Mouse (Mus musculus) left cerebral cortex, adult 11 months (tissue): ENCODE results near the gene Trpm6.
A peak's percentile ranks its signal among the peaks of the same experiment; 100 is the strongest.
"Not testable (repeated sequence)": the region's sequence is repeated elsewhere in the genome, so short reads cannot be mapped to it uniquely, and the experiment has no call there.

Experiments
- DNase-seq: peaks from one replicate; pipeline ENCODE4 v3.0.0; 2022; ENCODE audit warnings: low spot score

The Trpm6 gene

DNA sequence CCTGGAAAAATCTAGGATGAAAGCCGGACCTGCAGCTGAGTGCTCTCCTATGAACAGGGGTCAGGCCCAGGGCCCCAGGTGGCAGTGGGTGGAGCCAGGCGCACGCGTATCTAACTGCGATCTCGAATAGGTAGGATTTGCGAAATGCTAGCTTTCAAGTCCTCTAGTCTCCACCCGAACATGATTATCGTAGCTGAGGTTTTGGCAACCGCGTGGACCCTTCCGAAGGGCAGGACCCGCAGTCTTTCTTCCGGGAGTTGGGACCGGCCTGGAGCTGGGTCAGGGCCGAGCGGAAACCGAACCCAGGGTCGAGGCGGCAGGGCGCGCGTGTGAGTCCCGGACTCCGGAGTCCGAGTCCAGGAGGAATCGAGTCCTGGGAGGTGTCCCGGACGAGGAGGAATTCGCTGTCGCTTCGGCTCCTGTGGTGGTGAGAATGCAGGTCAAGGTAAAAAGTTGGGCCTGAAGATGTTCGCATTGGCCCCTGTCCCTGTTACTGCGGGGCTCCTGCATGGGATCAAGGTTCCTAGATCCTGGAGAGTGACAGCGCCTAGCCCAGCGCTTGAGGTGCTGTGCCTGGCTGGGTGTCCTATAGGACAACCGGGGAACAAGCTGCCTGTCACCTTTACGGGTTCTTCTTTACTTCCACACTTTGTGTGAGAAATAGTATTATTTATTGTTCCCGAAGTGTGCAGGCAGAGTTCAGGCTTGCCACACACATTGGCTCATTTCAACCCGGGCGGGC, at the start of gene Trpm6:
Gene Trpm6, plus strand, starts transcription at position 386 of the 742 bp plus-strand sequence.
- no peak for DNase-seq

DNA sequence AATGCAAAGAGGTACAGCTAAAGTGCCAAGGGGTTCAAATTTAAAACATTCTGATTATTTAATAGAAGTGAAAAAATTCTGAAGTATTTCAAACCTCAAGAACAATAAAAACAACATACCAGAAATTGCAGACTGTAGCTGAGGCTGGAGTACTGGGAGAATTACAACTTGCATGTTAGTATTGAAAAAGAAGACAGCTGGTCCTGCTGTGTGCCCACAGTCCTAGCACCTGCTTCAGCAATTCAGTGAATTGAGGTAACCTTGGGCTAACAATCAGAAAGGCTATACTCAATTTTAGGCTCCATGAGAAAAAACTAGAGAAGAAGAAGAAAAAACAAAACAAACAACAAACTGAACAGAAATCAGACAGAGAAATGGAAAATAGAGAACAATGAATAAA, 41.7 kb upstream of the Trpm6 start:
- no peak for DNase-seq

DNA sequence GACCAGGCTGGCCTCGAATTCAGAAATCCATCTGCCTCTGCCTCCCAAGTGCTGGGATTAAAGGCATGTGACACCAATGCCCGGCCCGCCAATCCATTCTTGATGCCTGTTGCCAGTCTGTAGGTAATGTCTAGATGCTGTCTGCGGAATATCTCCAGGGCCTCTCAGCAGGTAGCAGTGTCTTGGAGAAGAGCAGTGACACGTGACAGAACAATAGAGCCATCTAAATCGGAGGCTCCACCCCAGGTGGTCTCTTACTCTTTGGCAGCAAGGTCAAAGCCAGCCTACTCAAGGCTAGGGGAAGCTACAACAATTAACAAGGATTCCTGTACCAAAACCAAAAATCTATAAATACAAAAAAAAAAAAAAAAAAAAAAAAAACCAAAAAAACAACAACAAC, 38.9 kb upstream of the Trpm6 start:
- no peak for DNase-seq

DNA sequence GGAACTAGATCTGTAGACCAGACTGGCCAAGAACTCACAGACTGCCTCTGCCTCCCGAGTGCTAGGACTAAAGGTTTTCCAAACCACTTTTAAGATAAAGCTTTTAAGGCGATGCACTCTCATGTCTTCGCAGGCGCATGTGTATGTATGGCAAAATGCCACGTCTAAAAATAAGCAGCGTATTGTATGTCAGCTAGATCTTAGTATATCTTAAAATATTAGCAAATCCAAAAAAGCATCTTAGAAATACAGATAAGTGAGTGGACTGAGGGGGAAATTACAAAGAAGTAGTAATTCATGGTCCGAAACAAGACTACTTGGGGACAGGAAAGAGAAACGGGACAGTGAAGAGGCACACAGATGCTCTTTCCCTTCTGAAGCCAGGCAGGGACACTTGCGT, 38.2 kb upstream of the Trpm6 start:
- no peak for DNase-seq

DNA sequence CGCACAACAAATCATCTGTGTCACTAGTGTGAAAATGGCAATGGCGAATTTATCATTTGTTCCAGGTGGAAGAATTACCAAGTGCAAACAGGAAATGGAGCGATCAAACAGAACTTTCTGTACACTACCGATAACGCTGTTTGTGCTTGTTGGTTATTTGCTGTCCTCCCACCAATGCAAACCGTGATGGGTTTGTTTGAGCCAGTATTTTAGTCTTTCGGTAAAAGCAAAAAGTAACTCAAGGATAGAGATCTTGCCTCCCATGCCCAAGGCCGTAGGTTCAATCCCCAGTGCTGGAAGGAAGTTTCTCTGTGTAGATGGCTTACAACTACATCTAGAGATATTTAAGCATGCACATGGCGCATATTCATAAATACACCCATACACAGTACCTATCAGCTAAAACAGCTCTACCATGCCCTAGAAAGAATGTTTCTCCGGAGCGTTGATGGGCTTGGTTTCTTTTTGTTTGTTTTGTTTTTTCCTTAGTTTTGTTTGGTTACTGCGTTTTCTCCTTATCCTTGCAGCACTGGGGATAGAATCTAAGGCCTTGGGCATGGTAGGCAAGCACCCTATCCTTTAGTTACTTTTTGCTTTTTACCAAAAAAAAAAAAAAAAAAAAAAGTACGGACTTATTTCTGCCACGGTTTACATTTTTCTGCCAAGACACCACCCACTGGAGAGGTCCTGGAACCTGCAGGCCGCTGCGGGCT, 37.5 kb upstream of the Trpm6 start:
- no peak for DNase-seq

DNA sequence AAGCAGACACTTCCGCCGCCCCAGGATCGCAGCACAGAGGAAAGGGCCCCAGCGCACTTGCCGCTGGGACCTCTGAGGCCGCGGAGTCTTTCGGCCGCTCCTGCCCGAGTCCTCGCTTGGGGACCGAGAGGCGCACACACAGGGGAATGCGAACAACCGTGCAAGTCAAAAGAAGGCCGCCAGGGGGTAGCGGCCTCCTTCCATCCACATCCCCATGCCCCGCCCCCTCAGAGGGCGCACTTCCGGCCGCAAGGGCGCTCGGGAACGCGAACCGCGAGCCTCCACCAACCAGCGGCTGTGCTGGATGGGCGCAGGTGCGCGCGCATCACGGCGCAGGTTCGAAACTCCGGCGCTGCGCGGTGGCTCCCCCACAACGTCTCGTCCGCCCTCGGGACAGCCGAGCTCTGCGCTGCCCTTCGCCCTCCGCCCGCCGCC, 36.9 kb upstream of the Trpm6 start, which contains the start of gene D030056L22Rik:
Gene D030056L22Rik, plus strand, starts transcription at position 328 of the 435 bp plus-strand sequence.
- peak; percentile 94 for DNase-seq

DNA sequence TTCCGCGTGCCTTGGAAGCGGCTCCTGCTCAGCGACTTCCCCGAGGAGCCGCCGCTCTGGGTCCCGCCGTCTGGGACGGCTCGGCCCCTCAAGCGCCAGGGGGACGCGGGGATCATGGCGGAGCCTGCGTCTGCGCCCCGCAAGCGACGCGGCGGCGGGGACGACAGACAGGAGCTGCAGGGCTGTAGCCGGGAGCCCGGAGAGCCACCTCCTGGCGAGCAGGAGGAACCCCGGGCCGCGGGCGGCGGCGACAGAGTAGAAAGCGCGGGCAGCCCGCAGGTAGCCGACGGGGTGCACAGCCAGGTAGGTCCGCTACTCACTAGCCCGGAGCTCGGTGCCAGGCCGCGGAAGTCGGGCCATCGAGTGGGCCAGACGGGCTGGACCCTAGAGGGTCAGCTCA, 36.4 kb upstream of the Trpm6 start:
- not testable (repeated sequence) for DNase-seq

DNA sequence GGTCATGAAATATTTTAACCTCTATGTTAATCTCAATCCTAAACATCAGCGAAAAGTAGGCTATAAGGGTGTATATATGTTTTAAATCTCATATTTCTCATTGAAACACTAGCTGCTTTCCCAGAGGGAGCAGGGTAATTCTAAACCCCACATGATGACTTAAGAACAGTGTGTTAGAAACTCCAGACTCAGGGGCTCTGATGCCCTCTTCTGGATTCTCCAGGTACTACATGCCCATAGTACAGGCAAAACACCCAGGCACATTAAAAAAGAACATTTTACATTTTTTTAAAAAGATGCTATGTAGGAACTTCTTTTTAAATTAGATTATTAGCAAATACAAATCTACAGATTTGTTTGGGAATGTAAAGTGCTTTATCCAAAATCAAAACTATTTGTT, 33.4 kb upstream of the Trpm6 start:
- peak; percentile 57 for DNase-seq

DNA sequence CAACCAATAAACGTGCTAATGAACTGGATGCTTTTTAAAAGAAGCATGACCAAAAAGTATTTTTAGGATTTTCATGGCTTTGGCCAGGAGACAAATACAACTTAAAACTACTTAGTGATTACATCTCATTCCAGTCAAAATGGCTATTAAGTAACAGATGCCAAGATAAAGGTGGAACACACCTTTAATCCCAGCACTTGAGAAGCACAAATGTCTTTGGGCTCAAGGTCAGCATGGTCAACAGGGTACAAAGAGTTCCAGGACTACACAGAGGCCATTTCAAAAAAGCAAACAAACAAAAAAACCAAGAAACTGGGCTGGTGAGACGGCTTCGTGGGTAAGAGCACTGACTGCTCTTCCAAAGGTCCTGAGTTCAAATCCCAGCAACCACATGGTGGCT, 29.4 kb upstream of the Trpm6 start:
- no peak for DNase-seq

DNA sequence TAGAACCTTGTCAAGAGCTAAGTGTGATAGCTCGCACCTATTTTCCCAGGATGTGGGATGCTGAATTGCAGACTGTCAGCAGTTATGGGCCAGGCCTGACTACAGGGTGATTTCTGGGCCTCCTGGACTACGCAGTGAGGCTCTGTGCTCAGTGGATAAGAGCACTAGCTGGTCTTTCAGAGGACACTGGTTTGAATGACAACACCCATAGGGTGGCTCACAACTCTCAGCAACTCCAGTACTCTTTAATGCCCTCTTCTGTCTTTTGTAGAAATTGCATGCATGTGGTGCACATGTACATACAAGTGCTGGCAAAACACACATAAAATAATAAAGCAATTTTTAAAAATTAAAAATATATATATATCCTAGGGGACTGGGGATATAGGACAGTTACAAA, 24.6 kb upstream of the Trpm6 start:
- no peak for DNase-seq

DNA sequence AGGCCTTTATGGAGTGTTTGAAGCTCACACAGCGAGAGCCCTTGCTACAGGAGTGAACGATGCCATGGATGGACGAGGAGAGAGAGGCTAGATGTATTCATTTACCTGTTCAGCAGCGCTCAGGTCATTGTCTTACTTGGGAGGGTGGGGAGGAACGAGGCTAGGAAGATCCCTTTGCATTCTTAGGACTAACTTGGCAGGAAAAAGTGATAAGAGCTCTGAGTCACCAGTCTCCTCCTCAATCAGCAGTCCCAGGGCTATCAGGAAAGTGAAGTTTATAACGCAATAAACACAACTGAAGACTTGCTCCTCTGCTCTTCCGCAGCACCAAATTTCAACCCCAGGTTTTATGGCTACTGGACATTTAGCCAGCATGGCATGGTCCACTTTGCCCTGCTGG, 19.5 kb upstream of the Trpm6 start:
- DNase-seq: no peak

DNA sequence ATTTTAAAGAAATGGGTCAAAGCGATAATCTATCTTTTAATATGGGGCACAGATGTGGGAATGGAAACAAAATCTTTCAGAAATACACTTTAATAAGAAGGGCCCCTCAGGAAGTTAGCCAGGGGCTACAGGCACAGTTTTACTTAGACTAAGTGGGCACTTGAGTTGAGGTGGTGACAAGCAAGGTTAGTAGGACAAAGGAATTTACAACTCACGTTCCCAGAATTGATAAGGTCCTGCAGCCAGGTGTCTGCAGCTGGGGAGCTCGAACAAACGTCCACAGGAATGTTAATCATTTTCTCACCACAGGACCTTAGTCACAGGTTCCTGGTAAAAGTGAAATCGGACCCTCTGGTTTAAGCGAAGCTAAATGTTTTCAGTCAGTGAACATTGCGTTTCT, 18.7 kb upstream of the Trpm6 start:
- DNase-seq: no peak

DNA sequence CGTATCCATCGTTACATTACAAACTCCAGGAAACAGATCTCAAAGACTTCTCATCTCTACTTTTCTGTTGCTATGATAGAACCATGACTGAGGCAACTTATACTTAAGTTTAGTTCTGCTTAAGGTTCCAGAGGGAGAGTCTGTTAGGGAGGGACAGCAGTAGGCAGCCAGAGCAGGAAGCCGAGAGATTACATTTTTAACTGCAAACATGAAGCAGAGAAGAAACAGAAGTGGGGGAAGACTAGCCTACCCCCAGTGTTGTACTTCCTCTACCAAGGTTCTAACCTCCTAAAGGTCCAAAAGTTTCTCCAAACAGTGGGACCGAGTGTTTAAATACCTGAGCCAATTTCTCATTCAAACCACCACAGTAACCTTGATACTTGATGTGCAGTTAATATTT, 13.9 kb upstream of the Trpm6 start:
- DNase-seq: no peak

DNA sequence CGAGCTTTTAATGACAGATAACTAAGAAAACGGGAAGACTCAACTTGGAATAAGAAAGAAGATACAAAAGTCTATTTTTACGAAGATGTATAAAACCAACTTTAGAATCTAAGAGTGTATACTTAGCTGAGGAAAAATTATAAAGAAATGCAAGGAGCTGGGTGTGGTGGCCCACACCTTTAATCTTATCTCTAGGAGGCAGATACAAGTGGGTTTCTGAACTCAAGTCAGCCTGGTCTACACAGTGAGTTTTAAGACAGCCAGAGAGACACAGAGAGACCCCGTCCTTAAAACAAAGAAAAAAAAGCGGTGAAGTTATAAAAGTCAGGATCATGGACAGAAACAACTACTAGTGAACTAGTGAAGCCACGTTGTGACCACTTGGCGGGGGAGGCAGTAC, 10.6 kb upstream of the Trpm6 start:
- no peak for DNase-seq

DNA sequence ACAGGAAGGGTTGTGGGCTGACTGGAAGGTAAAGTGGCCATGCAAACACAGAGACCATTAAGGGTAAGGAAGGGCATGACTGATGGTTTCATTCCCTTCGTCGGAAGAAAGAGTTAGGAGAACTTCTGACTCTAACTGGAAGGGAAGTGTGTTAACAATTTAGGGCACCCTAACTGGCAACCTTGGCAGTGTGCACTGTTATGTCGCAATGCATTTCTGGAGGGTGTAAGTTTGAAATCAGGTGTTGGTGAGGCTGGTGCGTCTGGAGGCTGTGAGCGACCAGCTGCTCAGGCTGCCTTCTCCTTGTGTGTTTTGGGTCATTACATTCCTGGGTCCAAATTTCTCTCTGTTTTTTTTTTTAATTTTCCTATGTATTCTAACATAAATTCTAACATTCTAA, 5.8 kb upstream of the Trpm6 start:
- no peak for DNase-seq

DNA sequence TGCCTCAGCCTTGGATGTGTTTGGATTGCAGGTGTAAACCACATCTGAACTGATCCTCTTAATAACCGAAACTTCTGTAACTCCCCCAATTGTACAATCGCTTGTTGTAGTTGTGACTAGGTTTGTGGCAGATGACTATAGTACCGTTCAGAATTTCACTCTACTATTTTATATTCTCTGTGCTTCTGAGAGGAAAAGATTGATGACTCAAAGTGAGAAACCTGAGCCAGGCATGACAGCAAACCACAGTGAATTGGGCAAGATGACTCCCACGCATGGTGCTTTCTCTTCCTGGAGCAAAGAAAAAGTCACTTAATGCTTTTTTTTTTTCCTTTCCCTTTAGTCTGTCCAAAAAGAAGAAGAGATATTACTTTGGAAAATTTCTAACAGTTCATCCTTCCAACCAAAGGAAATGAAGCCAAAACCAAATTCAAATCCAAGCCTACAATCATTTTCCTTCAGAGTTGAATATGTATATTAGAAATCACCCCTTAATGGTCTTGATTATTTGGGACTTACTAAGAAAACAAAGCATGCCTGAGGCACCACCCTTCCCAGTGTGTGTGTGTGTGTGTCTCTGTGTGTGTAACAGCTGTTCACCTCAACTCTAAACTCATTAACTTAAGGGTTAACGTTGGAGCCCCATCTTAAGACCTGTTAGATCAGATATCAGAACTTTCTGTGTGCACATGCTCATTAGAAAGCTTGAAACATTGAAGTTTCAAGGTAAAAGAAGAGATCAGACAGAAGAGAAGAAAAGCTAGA, 3.0 kb upstream of the Trpm6 start:
- no peak for DNase-seq

DNA sequence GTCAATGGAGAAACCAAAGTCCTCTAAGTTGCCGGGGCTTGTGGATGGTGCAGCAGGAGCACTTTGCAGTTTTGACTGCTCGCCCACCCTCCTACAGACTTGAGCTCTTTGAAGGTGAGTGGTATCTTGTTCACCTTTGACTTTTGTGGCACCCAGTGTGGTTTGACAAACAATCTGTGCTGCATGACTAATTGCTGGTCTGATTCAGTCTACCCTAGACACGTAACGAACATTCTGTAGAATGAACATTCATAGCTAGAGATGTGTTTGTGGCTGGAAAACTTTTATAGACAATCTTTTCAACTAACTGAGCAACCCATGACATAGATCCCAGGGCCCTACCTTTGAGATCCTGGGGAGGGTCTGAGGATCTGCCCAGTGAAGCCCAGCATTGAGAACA, 2.4 kb upstream of the Trpm6 start:
- DNase-seq: no peak

DNA sequence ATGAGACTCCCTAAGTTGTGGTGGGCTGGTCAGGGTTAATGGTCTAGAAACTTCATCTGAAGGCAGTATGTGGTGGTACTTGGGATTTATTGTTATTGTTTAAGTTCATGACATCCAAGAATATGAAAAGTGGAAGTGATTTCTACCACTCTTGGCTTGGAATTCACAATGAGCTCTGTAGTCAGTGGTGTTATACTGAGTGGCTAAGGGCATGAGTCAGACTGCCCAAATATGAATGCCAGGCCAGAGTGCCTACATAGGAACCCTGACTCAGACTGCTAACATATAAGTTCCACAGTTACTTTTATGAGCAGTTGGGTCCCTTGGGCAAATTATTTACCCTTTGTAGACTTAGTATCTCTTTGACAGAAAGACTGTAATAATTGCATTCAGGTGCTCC, 7.4 kb downstream of the Trpm6 start:
- no peak for DNase-seq

DNA sequence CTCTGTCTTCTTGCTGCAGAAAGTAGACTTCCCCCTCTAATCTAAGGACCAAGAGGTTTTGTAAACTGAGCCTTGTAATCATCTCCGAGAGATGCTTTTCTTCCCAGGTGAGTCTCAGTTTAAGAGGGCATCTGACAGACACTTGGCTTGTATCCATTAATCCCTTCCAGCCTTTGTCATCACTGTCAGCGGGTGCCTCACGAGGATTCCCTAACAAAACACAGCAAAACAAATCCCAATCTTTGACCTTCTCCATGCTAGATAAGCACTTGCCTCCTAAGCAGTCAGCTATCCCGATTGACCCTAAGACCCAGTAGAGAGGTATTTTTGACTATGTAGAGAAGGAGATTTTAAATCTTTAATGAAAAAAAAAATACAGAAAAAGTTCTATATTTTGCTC, 7.9 kb downstream of the Trpm6 start:
- no peak for DNase-seq

DNA sequence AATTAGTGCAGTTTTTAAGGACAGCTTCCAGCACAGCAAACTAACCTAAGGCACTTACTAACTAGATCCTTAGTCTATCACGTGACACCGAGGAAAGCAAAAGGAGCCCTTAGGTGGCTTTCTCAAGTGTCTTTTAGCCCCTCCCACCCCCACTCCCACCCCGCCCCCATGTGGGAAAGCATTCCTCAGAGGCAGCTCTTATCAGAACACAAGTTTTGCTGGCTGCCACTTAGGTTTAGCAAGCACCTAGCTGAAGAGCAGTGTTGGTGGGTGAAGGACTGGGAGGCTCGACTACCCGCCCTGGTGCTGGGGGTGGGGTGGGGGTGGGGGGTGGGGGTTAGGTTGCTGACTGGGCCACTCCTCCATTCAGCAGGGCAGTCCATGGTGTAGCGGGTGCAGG, 8.5 kb downstream of the Trpm6 start:
- DNase-seq: no peak

DNA sequence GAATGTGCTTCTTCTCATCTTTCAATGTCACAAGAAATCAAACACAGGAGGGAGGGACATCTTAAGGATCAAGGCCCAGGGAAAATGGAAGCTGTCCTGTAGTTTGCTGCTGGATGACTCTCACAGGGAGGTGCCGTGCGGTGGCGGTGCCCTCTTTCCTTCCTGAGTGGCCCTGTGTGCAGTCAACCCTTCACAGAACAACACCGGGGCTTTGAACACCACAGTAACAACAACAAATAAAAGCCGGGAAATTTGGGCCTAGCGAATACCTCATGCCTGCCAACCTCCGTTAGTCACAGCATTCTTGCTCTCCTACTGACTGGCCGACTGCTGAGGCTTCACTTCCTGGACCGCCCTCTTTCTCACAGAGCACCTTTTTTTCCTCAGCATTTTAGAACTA, 9.1 kb downstream of the Trpm6 start:
- no peak for DNase-seq

DNA sequence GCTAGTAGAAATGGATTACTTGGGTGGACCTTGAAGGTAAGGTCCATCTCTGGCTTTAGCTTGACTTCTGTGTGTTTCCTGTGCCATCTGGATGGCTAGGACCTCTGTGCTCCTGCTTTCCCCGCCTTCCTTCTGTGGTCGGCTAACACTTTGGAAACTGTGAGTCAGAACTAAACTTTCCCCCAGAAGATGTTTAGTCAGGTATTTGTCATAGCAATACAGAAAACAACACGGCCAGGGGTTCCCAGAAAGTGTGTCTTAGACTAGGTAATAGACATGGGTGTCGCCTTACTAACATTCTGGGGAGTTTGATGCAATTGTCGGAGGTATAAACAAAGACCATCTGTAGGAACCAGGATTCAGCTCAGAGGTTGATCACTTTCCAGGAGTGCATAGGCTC, 16.6 kb downstream of the Trpm6 start:
- DNase-seq: no peak

DNA sequence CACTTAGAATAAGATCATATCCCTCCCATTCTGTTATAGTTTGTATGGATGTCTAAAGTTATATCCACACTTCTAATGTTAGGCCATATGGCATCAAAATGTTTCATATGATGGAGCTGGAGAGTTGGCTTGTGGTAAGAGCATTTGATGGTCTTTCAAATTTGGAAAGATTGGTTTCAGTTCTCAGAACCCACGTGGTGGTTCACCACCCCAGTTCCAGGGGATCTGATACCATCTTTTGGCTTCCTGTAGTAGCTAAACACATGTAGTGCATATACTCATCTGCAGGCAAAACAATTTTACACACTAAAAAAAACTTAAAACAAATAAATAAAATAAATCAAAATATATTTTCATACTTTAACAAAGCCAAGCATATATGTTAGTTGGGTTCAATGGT, 21.3 kb downstream of the Trpm6 start:
- DNase-seq: no peak
